Mouse (Mus musculus) common myeloid progenitor, adult 5-6 weeks (primary cell): ENCODE data around the gene Mybph. TPM values are rescaled to one million over a fixed set of nuclear protein-coding genes. Genes with fewer than 3 reads are reported as not detected.

Source experiments
- ATAC-seq: replicated peaks from 2 replicates; pipeline ENCODE4 v1.8.0; 2016; ENCODE audit warnings: low read depth, mild to moderate bottlenecking, moderate TSS enrichment, inconsistent platforms; ENCODE audit not compliant: poor library complexity, severe bottlenecking
- total RNA-seq: library from RNA; stranded (forward); fragments of 200-1000, 187-1606 nt; gene quantifications from 2 replicates; pipeline ENCODE4 v1.2.3, GENCODE M21; 2017

Mybph gene
- total RNA-seq, 1 experiment from 2014 or later = not detected

DNA sequence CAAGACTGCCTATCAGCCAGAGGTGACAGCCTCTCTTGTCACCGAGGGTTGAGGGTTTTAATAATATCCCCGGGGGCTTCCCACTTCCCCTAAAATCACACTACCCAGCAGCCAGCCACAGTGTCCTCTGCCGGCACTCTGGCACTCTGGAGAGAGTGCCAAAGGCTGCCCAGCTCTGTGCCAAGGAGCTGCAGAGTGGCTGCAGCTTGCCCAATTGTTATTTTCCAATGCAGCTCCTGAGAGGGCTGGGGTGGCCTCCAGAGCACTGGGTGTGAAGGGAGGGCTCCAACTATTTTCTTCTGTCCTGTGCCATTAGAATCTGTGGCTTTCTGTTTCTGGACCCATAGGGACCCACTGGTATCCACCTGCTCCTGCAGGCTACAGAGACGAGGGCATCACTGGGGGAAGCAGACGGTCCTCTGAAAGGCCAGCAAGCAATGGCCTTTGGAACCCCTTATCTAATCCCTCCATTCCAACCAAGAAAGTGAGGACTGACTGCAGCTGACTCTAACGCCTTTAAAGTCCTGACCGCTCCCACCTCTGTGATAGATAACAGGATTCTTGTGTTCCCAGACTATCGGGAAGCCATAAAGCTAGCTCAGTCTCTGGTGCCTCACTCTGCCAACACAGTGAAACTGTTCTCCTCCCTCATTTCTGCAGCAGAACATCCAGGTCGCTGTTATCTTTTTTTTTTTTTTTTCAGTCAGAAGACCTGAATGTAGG is 12.2 kb downstream of the Mybph start:
- 0 out of 2 replicates have a peak, but pooled peaks have one; percentile 17 for ATAC-seq

DNA sequence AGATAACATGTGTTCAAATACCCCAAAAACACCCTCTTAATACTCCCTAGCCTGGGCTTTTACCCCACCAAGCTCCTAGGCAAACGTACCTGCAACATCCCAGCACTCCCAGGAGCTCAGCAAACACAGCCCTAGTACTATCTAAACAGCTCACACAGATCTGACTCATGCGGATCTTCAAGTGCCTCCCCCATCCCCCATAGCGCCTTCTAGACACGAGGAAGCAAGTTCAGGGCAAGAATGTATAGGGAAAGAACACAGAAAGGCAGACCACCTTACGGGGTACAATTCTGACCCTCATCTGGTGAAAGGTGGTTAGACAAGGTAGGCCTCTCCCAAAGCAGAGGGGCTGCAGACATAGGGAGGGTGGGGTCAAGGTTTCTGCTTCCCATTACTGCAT is 12.8 kb downstream of the Mybph start:
- ATAC-seq = no peak

DNA sequence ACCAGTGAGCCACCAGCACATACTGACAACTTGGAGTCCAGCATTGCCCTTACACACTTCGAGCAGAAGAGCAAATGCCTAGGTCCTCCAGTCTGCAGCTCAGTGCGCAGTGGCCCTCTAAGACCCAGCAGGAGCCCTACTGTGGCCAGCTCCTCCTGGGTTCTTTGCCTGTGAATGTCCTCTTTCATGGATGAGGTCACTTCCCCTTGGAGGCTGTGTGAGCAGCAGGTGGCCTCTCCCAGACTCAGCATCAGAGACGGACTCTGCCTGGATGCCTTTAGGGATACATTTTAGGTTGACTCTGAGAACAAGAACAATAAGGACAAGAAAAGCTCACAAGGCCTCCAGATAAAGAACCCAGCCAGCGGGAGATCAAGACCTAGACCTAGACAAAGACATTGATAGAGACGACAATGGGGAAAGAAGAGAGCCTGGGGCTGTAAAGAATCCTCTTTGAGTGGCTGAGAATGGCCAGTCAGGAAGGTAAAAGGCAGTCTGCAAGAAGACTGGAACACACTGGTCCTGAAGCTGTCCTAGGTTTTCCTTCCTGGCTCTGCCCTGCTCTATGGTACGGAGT is 17.0 kb downstream of the Mybph start:
- ATAC-seq = no peak

DNA sequence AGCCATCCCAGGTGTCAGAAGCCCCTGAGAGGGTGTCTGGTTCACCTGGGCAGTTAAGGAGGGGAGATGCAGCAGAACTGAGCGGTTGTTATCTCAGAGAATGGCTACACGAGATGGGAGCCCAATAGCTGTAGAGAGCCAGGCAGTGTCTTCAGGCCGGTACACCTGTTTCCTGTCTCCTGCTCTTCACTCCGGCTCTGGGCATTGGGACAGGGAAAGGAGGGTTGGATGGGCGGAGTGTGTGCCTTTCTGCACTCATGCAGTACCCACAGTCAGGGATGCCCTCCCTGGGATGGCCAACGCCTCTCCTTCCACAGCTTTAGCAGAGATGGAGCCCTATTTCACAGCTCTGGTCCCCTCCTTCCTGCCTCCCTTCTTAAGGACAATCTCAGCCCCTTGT is 17.8 kb downstream of the Mybph start:
- no peak for ATAC-seq

DNA sequence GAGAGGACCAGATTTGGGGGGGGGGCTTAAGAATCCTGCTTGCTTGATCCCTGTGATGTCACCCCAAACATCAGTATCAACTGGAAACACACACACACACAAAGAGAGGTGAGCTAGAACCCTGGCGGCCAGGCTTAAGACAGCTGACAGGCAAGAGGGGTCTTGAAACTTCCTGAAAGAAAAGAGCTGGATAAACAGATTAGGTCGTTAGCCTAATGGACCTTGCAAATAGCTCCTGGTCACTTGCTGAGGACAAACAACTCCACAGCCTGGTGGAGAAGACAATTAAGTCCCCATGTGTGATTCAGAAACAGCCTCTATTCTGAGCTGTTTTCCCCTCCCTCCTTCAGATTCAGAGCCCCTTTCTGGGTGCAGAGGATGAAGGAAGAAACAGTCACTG is 18.4 kb downstream of the Mybph start:
- ATAC-seq = no peak

DNA sequence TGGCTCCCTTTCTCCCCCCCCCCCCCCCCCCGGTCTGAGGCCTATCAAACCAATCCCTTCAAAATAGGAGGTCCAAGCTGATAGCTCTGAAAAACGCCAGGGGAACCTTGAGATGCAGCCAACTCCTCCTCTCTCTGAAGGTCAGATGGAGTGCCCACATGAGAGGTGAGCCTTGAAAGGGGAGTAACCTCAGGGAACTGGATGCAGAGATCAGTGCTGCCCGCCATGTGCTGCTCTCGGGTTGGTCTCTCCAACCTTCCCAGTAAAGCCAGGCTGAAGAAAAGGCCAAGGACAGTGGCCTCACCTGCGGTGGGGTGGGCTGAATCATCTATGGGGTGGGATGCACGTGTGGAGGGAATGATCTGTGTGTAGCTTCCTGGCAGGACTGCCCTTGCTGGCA is 19.1 kb downstream of the Mybph start:
- ATAC-seq = no peak

DNA sequence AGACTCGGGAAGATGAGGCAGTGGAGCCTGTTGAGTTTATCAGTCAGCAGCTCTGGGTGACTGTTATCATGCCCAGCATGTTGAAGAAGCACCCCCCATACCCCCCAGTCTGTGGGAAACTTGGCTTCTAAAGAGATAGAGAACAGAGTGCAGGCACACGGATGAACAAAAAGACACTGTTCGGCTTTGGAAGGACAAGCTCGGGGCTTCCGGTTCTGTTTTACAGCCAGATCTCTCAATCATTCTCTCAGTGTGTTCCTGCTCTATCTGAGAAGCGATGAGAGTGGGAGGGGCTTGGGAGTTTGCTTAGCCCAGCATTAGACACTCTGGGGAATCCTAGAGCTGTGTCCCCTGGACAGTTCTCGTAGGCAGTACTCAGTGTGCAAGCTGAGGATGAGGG is 20.2 kb downstream of the Mybph start:
- no peak for ATAC-seq

DNA sequence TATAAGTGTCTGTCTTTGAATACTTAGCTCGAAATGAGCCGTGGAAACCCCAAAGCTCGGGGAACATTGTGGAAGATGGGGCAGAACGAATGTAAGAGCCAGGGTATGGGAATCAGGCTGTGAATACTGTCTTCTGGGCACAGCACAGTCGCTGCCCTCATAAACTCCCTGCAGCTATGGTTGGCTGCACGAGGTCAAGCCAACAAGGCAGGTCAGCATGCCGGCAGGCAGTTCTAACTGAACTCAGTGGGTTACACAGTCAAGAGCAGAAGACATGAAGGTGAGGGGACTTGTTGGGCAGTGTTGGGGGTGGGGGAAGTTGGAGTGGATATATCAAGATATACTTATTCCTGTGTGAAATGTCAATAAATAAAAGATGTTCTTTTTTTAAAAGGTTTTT is 21.8 kb downstream of the Mybph start:
- no peak for ATAC-seq

DNA sequence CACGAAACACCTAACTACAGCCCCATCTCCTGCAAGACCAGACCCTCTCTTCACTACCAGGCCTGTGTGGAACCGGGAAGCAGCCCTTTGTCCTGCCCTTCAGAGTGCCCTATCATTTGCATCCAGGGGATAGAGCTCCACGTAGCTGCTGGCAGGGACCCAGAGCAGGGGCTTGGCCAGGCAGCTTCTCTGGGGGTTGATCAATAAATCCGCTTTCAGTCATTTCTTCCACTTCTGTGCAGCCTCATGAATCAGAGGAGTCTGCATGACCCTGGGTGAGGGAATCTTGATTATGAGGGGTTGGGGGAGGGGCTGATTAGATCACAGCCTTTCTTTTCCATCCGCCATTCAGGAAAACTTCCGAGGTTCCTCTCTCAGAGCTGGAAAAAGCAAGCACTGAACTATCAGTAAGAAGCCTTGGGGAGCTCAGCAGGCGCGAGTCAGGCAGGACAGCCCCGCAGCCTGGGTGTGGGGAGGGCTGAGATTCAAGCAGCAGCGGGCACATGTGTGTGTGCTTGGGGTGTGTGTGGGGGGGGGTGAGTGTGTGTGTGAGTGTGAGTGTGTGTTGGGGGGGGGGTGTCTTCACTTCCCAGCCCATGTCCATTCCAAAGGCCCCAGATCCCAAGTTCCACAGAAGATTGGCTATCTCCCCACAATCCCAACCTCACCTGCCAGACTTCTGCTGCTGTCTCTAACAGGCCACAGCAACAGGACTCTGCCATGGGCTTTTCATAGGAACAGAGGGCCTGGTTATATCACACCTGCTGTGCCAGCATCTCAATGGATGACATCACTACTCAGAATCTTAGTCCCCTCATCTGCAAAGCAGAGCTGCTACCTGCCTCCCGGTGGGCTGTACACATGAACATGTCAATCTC is 22.7 kb downstream of the Mybph start:
- no peak for ATAC-seq

DNA sequence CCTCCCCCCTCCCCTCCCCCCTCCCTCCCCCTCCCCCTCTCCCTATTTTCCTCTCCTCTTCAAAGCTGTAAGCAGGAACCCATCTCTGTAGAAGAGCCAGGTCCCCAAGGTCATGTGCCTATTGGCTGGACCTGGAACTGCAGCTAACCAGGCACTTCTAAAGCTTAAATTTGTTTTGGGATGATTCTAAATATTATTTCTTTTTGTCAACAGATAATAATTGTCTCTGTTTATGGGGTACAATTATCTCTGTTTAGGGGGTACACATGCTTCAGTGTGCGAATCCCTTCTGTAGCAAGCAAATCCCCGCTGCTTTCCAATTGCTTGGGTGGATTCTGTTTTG is 23.4 kb downstream of the Mybph start:
- no peak for ATAC-seq

DNA sequence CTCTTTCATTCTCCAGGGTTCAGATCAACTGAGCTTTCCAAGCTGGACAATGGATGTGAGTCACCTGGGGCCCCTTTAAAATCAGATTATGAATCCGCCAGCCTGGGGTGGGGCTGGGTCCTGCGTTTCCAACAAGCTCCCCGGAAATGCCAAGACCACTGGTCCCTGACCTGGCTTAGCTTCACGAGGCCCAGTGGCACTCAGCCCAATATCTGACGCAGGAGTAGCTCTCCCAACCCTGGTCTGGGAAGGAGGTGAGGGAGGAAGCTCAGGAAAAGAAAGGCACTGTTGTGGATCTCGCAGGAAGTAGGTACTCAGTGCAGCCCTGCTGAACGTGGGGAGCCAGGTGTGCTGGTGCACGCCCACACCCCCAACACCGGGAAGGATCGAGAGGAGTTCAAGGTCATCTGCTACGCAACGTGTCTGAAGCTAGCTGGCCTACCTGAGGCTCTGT is 23.8 kb downstream of the Mybph start:
- no peak for ATAC-seq

DNA sequence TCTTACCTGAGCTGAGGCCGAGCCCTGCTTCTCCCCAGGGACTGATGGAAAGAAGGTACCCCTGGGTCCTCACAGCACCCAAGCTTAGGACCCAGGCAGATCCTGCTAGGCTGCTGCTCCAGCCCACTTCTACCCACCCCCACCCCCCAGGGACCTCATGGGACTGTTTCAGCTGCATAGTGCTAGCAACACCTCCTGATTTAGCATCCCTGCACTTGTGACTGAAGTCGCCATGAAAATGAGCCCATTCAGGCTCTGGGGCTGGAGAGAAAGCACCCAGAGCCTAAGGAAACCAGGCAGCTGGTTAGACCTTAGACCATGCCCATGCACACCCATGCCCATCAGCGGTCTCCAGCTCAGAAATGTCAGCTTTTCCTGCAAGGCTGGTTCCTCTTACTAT is 24.7 kb downstream of the Mybph start:
- ATAC-seq = no peak

DNA sequence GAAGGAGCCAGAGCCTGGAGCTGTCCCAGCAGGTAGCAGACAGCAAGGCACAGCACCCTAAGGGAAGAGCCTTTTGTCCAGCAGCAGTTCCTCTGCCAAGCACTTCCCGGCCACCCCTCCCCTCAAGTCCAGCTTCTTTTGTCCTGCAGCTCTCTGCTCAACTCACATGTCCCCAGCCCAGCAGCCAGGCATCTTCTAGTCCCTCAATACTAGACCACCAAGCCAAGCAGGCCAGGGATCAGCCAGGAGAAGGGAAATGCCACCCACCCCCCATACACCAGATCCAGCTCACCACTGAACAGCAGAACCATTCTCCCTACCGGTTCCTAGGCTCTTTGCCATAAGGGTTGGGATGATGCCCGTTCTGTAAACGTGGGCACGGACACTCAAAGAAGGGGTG is 26.4 kb downstream of the Mybph start:
- ATAC-seq = no peak

DNA sequence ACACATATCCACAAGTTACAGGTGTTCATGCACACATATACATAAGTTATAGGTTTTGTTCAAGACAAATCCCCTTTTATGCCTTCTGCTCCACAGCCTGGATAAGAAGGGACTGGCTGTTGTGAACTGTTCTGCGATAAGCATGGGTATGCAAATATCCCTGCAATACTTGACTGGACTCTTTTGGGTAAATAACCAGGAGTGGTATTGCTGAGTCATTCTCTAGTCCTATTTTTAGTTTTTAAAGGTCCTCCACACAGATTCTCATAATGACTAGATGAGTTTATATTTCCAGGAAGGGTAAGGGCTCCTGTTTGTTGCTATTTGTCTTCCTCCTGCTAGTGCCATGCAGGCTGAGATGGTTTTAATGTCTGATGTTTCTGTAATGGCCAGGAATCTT is 27.9 kb downstream of the Mybph start:
- ATAC-seq = 0 out of 2 replicates have a peak, but pooled peaks have one; percentile 39

DNA sequence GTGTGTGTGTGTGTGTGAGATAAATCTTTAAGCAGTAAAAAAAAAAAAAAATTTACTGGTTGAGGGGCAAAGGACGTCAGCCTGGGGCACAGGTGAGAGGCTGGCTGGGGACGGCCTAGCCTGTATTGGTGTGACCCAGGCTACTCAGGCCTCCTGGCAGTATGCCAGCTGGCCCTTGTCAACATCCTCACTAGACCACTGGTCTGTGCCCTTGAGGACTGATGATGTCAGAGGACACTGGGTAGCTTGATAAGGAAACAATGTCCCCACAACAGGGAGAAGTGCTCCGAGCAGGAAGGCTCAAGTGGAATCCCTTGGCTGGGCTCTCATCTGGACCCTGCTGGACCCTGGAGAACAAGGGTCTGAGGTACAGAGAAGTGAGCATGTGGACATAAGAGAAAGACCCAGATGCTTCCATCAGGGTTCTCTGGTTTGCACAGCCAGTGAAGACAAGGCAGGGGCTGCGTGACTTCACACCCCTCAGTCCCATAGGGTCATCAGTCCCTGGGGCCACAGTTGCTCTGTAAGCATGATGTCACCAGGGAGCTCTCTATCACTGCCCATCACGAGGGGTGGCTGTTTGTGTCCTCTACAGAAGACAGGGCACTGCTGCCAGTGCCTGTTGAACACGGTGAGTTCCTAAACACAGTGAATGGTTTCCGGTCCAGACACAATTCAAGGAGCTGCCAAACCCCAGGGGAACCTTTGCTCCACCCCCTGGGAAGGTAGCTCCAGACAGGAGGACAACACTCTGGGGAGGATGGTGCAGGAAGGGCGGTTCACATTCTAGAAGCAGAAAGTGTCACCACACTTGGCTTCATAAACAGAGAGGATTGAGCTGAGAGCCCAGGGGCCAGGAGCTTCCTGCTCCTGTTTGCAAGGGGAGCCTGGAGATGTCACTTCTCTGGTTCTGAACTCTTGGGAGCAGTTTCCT is 29.1 kb downstream of the Mybph start:
- ATAC-seq = no peak

DNA sequence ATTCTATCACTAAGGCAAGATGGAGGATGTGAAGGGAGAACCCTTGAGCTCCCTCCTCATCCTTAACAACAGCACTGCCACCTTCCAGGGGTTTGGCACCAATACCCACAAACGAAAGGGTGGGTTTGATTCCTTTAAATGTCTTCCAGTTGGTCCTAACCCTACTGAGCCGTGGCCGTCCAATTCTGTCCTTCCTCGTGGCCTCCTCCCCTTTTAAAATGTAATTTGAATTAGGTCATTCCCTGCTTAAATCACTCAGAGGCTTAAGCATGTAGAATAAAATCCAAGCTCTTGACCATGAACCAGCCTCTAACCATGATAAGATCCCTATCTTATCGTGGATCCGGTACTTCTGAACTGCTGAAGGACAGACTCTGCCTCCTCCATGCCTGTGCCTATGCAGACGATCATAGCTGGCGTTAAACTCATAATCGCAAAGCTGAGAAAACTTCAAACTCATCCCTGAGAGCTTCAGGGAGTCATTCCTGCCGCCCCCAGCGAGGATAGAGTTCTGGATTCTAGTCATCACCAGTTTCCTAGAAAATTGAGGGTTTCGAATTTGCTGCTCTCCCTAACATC is 31.5 kb downstream of the Mybph start:
- ATAC-seq = no peak

DNA sequence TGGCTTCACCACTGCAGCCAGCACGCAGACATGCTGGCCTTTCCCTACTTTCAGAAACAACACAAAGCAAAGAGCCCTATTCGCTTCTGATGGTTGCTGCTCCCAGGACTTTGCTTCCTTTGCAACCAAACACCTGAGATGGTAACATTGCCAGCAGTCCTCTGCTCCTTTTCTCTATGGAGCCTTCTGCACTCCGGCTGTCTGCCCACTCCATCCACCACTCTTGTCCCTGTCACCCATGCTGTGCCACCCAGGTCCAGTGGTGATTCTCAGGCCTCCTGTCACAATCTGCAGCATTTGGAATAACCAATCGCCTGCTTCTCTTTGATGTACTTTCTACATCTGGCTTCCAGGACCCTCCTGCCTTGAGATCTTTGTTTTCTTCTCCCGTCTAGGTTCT is 32.1 kb downstream of the Mybph start:
- ATAC-seq = no peak

DNA sequence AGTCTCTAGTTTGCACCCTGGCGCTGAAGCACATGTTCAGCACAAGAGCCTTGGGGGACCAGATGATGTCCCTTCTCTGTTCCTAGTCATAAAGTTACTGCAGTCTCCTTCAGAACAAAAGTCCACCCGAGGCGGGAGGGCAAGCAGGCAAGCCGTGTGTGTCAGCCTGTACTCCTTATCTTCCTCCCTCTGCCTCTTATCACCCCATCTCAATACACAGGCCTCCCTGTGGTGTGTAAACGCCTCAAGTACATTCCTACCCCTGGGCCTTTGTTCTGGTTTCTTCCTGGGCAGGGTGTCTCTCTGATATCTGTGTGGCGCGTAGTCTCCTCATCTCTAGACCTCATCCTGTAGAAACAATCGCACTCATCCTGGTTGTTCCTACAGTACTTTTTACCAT is 33.5 kb downstream of the Mybph start:
- no peak for ATAC-seq

DNA sequence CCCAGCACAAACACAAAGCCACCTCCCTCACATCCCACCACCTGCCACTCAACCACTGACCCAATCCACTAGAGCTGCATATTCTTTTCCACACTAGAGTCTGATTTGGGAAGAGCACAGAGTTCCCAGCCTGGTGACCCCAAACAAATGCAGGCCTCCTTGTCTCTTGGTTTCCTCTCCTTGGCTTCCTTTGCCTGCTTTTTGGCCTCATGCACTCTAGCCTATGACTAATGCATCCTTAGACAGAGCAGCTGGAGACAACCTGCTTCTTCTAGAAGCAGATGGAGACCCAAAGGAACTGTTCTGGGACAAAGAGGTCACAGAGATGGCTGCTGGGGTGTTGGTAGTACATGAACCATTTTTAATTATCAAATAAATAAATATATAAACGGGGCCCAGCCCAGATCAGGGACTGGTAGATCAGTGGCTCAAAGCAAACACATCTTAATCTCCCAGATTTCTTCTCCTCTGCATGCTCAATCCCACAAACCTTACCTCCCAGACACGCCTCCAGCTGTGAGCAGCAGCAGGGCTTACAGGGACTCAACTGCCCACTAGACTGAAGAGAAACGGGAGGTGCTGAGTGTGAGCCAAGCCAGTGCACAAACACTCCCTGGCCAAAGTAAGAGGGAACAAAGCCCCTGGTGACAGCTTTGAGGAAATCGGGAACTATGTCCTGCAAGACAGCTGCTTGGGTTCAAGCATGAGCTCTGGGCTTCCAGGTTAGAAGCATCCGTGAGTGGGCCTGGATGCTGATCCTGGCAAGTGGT is 36.7 kb downstream of the Mybph start:
- no peak for ATAC-seq
